Mouse (Mus musculus): ENCODE results near the gene Hadhb.

- TF ChIP-seq POLR2A (IDR thresholded peaks at IDR 0.05; ENCODE audit: low read depth, low read length) (no peak), CTCF (IDR thresholded peaks at IDR 0.05; ENCODE audit: extremely low read depth, insufficient read length, insufficient replicate concordance, low read depth, low read length) (no peak)
These were observed 37.0 kb upstream of the Hadhb start for GRCm38 (mm10) chr5:30118018-30118417.

Data from small intestine, adult 2 months (tissue).